Mouse (Mus musculus): ENCODE data around the gene Slc22a3.

- no peak for TF ChIP-seq CTCF (IDR thresholded peaks at IDR 0.05; ENCODE audit: low read depth)
- no peak for TF ChIP-seq EP300 (IDR thresholded peaks at IDR 0.05; ENCODE audit: low read depth)
Measured at GRCm38 (mm10) chr17:12485657-12486056, 21.8 kb downstream of the Slc22a3 start.

All from heart, postnatal 0 days (tissue).